Mouse (Mus musculus): ENCODE results near the gene Upk2. TPM values are rescaled to one million over a fixed set of nuclear protein-coding genes. Genes with fewer than 3 reads are reported as not detected.

Gene Upk2
- polyA plus RNA-seq, 2 experiments = not detected

- Histone ChIP-seq H3K9me3 (ENCODE audit: control insufficient read depth, low read length) (no peaks in the 10 kb centered on the region), H3K4me1 (replicated peaks; ENCODE audit: control insufficient read depth in 2 of 2, insufficient read depth in 2 of 2, low read length in 1 of 2) (peaks cover 0 to 19% of the 10 kb centered on the region in 2 experiments; a peak in 3 of 4 replicates), H3K4me2 (ENCODE audit: low read depth) (no peak overlapping the region), H3K27me3 (ENCODE audit: control insufficient read depth, insufficient read depth, low read length) (peaks cover 14% of the 10 kb centered on the region), H3K4me3 (ENCODE audit: insufficient read depth in 1 of 2, low read depth in 2 of 2, low read length in 2 of 2) (no peak overlapping the region), H3K36me3 (replicated peaks; ENCODE audit: control insufficient read depth, insufficient read depth, low read depth) (no peaks in the 10 kb centered on the region), H3K27ac (no peak overlapping the region), H3K9ac (replicated peaks) (no peak overlapping the region)
- DNase-seq (ENCODE audit: low read depth in 3 of 3, low spot score in 3 of 3) = no peak
- TF ChIP-seq CTCF (IDR thresholded peaks at IDR 0.05; ENCODE audit: low read depth) = no peak
- TF ChIP-seq EP300 (IDR thresholded peaks at IDR 0.05; ENCODE audit: low read depth) = no peak
- ATAC-seq (ENCODE audit: insufficient read depth) = no peak
- 65% methylated on average over 10 of the region's 10 CpGs for WGBS (ENCODE audit: insufficient replicate concordance)
Observed at GRCm38 (mm10) chr9:44495810-44496344, 41.1 kb upstream of the Upk2 start.

- 21% methylated on average over 9 of the region's 9 CpGs for WGBS (ENCODE audit: insufficient replicate concordance)
- Histone ChIP-seq H3K36me3 (replicated peaks; ENCODE audit: control insufficient read depth, insufficient read depth, low read depth) (no peaks in the 10 kb centered on the region), H3K4me1 (replicated peaks; ENCODE audit: control insufficient read depth in 2 of 2, insufficient read depth in 2 of 2, low read length in 1 of 2) (peaks cover 0 to 19% of the 10 kb centered on the region in 2 experiments; a peak in 3 of 4 replicates), H3K4me3 (ENCODE audit: insufficient read depth in 1 of 2, low read depth in 2 of 2, low read length in 2 of 2) (no peak overlapping the region), H3K9ac (replicated peaks) (no peak overlapping the region), H3K27ac (no peak overlapping the region), H3K9me3 (ENCODE audit: control insufficient read depth, low read length) (no peaks in the 10 kb centered on the region), H3K4me2 (ENCODE audit: low read depth) (no peak overlapping the region), H3K27me3 (ENCODE audit: control insufficient read depth, insufficient read depth, low read length) (peaks cover 14% of the 10 kb centered on the region)
- DNase-seq (ENCODE audit: low read depth in 3 of 3, low spot score in 3 of 3) = no peak
- TF ChIP-seq CTCF (IDR thresholded peaks at IDR 0.05; ENCODE audit: low read depth) (no peak), EP300 (IDR thresholded peaks at IDR 0.05; ENCODE audit: low read depth) (no peak)
- ATAC-seq (ENCODE audit: insufficient read depth) = no peak
Observed at GRCm38 (mm10) chr9:44494863-44495809, 40.4 kb upstream of the Upk2 start.

GRCm38 (mm10) chr9:44494261-44494862, 39.6 kb upstream of the Upk2 start:
- H3K36me3 ChIP-seq (replicated peaks; ENCODE audit: control insufficient read depth, insufficient read depth, low read depth) = no peaks in the 10 kb centered on the region
- H3K27me3 ChIP-seq (ENCODE audit: control insufficient read depth, insufficient read depth, low read length) = peaks cover 12% of the 10 kb centered on the region
- TF ChIP-seq CTCF (IDR thresholded peaks at IDR 0.05; ENCODE audit: low read depth) (no peak), EP300 (IDR thresholded peaks at IDR 0.05; ENCODE audit: low read depth) (no peak)
- no peak overlapping the region for H3K4me2 ChIP-seq (ENCODE audit: low read depth)
- peaks cover 0 to 19% of the 10 kb centered on the region in 2 experiments; a peak in 3 of 4 replicates for H3K4me1 ChIP-seq (replicated peaks; ENCODE audit: control insufficient read depth in 2 of 2, insufficient read depth in 2 of 2, low read length in 1 of 2)
- WGBS (ENCODE audit: insufficient replicate concordance) = 32% methylated on average over 11 of the region's 11 CpGs
- no peak overlapping the region for H3K4me3 ChIP-seq (ENCODE audit: insufficient read depth in 1 of 2, low read depth in 2 of 2, low read length in 2 of 2)
- no peak overlapping the region for H3K9ac ChIP-seq (replicated peaks)
- ATAC-seq (ENCODE audit: insufficient read depth) (no peak), DNase-seq (ENCODE audit: low read depth in 3 of 3, low spot score in 3 of 3) (no peak)
- no peaks in the 10 kb centered on the region for H3K9me3 ChIP-seq (ENCODE audit: control insufficient read depth, low read length)
- H3K27ac ChIP-seq = no peak overlapping the region

GRCm38 (mm10) chr9:44492631-44493461, 38.1 kb upstream of the Upk2 start:
- H3K4me3 ChIP-seq (ENCODE audit: insufficient read depth in 1 of 2, low read depth in 2 of 2, low read length in 2 of 2) = no peak overlapping the region
- 42% methylated on average over 17 of the region's 17 CpGs for WGBS (ENCODE audit: insufficient replicate concordance)
- no peak for DNase-seq (ENCODE audit: low read depth in 3 of 3, low spot score in 3 of 3)
- H3K9ac ChIP-seq (replicated peaks) = no peak overlapping the region
- no peaks in the 10 kb centered on the region for H3K36me3 ChIP-seq (replicated peaks; ENCODE audit: control insufficient read depth, insufficient read depth, low read depth)
- H3K4me1 ChIP-seq (replicated peaks; ENCODE audit: control insufficient read depth in 2 of 2, insufficient read depth in 2 of 2, low read length in 1 of 2) = peaks cover 0 to 17% of the 10 kb centered on the region in 2 experiments; a peak in 3 of 4 replicates
- no peak overlapping the region for H3K27ac ChIP-seq
- no peaks in the 10 kb centered on the region for H3K27me3 ChIP-seq (ENCODE audit: control insufficient read depth, insufficient read depth, low read length)
- no peak for TF ChIP-seq EP300 (IDR thresholded peaks at IDR 0.05; ENCODE audit: low read depth)
- no peak for TF ChIP-seq CTCF (IDR thresholded peaks at IDR 0.05; ENCODE audit: low read depth)
- no peak for ATAC-seq (ENCODE audit: insufficient read depth)
- no peaks in the 10 kb centered on the region for H3K9me3 ChIP-seq (ENCODE audit: control insufficient read depth, low read length)
- H3K4me2 ChIP-seq (ENCODE audit: low read depth) = no peak overlapping the region
